Mouse (Mus musculus) forebrain, embryonic 16.5 days (tissue): Measurements from ENCODE around the gene Cntrob. TPM values are rescaled to one million over a fixed set of nuclear protein-coding genes. Genes with fewer than 3 reads are reported as not detected.

Experiments used
- ATAC-seq: fragments of 200-750 bp; cut with Nextera tagmentation; 2 replicates; pipeline ENCODE4 v1.8.0; 2017; ENCODE audit warnings: mild to moderate bottlenecking, moderate library complexity
- H3K27ac ChIP-seq: fragments of 300-500 bp; sonication (generic); 2 replicates; pipeline ENCODE4 v1.5.1; 2014; ENCODE audit warnings: low read length, control low read depth
- H3K27me3 ChIP-seq: fragments of 300-500 bp; sonication (generic); replicated peaks from 2 replicates; pipeline ENCODE4 v1.6.1; 2014; ENCODE audit warnings: low read length; ENCODE audit not compliant: control insufficient read depth, insufficient read depth
- H3K36me3 ChIP-seq: fragments of 300-500 bp; sonication (generic); 2 replicates; pipeline ENCODE4 v1.6.1; 2014; ENCODE audit not compliant: control insufficient read depth, insufficient read depth
- H3K4me1 ChIP-seq: fragments of 300-500 bp; sonication (generic); replicated peaks from 2 replicates; pipeline ENCODE4 v1.6.1; 2014; ENCODE audit warnings: low read length; ENCODE audit not compliant: control insufficient read depth, insufficient read depth
- H3K4me2 ChIP-seq: fragments of 300-500 bp; sonication (generic); 2 replicates; pipeline ENCODE4 v1.6.1; 2014; ENCODE audit warnings: mild to moderate bottlenecking, low read length, control low read depth
- H3K4me3 ChIP-seq: fragments of 300-500 bp; sonication (generic); replicated peaks from 2 replicates; pipeline ENCODE4 v1.5.1; 2014; ENCODE audit warnings: mild to moderate bottlenecking, low read length, control low read depth
- H3K9ac ChIP-seq: fragments of 300-500 bp; sonication (generic); replicated peaks from 2 replicates; pipeline ENCODE4 v1.6.1; 2014; ENCODE audit warnings: low read depth, low read length, control low read depth
- H3K9me3 ChIP-seq: fragments of 300-500 bp; sonication (generic); 2 replicates; pipeline ENCODE4 v1.6.1; 2016; ENCODE audit warnings: low read length; ENCODE audit not compliant: control insufficient read depth
- WGBS: fragments of 180-500 bp; shearing (Covaris S2); extraction: QIAGEN DNeasy Blood & Tissue Kit; methylation state at CpG from one replicate; pipeline ENCODE4 v1.1.7; 2014; 5-methylcytosine and 5-hydroxymethylcytosine counted together
- polyA plus RNA-seq: library from polyadenylated mRNA; unstranded; fragments of >200 nt; fragmentation: Nextera tagmentation; extraction: Ambion mirVana; gene quantifications from 2 replicates; pipeline ENCODE4 v1.2.1, GENCODE M21; 2015

The Cntrob gene
- polyA plus RNA-seq, 1 experiment from 2014 or later = 31.0 TPM

DNA sequence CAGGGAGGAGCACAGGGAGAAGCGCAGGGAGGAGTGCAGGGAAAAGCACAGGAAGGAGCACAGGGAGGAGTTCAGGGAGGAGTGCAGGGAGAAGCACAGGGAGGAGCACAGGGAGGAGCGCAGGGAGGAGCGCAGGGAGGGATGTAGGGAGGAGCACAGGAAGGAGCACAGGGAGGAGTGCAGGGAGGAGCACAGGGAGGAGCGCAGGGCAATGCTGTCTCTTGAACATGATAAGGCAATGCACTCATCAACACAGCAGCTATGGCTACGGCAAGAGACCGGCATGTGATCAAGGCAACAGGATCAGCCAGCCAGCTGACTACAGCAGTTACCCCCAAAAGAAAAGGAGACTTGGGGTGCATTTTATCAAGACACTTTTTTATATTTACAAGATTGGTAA lies 7.2 kb downstream of the Cntrob start:
- Histone ChIP-seq H3K4me2 (no peak overlapping the region), H3K36me3 (peaks cover 16% of the 10 kb centered on the region), H3K9me3 (no peaks in the 10 kb centered on the region), H3K9ac (no peak overlapping the region), H3K4me1 (0 out of 2 replicates have a peak, but pooled peaks cover 4% of the 10 kb centered on the region), H3K27ac (no peak overlapping the region), H3K4me3 (no peak overlapping the region), H3K27me3 (no peaks in the 10 kb centered on the region)
- ATAC-seq = no peak
- 98% methylated on average over 6 of the region's 6 CpGs for WGBS

DNA sequence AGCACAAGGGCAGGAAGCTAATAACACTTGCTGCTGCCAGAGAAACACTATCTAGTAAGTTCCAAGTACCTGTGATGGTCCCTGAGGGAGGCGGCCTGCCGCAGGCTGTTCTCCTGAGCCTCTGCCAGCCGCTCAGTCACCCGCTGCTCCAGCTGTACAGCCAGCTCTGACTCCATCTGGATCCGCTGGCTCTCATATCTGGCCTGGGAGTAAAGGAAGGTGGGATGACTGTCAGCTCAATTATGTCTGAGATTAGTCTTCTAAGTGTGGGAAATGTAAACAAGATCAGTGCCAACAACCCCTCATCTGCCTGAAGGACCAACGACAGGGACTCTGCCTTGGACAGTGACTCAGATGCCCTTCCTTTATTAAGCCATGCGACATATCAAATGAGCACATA lies 12.3 kb downstream of the Cntrob start:
- H3K36me3 ChIP-seq = peaks cover 31% of the 10 kb centered on the region

DNA sequence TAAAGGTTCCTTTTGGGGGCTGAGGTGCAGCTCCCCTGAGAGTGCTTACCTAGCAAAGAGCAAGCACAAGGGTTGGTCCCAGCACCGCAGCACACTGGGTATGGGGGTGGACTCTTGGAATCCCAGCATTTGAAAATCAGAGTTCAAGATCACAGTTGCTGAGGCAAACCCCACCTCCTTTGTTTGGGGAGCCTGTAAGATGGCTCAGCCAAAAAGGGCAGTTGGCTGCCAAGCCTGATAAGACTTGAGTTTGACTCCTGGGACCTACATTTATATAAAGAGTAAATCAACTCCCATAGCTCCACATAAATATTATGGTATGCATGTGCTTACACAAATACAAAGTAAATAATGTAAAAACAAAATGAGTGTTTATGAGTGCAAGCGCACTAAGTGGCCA lies 17.5 kb downstream of the Cntrob start:
- no peaks in the 10 kb centered on the region for H3K4me1 ChIP-seq
- H3K27ac ChIP-seq = no peak overlapping the region
- no peak overlapping the region for H3K9ac ChIP-seq
- no peaks in the 10 kb centered on the region for H3K27me3 ChIP-seq
- no peak for ATAC-seq
- no peaks in the 10 kb centered on the region for H3K9me3 ChIP-seq
- peaks cover 41% of the 10 kb centered on the region for H3K36me3 ChIP-seq
- H3K4me2 ChIP-seq = no peak overlapping the region
- WGBS = 96% methylated on average over 2 of the region's 2 CpGs
- no peak overlapping the region for H3K4me3 ChIP-seq

More for the DNA sequence above, 12.3 kb downstream of the Cntrob start:
- Histone ChIP-seq H3K4me2 (no peak overlapping the region), H3K9me3 (no peaks in the 10 kb centered on the region), H3K9ac (no peak overlapping the region), H3K4me1 (no peaks in the 10 kb centered on the region), H3K27ac (no peak overlapping the region), H3K27me3 (no peaks in the 10 kb centered on the region), H3K4me3 (no peak overlapping the region)
- no peak for ATAC-seq
- 74% methylated on average over 7 of the region's 7 CpGs for WGBS

DNA sequence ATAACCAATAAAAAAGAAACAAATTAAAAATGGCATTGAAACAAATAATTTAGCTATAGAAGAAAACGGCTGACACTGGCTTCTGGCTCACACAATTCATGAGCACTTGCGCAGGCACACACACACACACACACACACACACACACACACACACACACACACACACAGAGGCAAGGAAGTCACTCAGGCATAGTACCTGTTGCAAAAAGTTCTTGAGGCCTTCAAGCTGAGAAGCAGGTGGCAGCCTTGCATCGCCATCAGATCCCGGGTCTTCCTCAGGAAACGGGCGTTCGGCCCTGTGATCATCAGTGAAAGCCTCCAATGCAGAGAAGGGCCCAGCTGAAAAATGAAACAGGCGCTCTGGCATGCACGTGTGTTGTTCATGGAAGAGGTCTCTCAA lies 18.3 kb downstream of the Cntrob start:
- peaks cover 33% of the 10 kb centered on the region for H3K36me3 ChIP-seq
- no peaks in the 10 kb centered on the region for H3K9me3 ChIP-seq
- H3K4me1 ChIP-seq = no peaks in the 10 kb centered on the region
- H3K27me3 ChIP-seq = no peaks in the 10 kb centered on the region
- H3K9ac ChIP-seq = no peak overlapping the region
- H3K27ac ChIP-seq = no peak overlapping the region
- H3K4me2 ChIP-seq = no peak overlapping the region
- ATAC-seq = no peak
- WGBS = 94% methylated on average over 9 of the region's 9 CpGs
- no peak overlapping the region for H3K4me3 ChIP-seq

DNA sequence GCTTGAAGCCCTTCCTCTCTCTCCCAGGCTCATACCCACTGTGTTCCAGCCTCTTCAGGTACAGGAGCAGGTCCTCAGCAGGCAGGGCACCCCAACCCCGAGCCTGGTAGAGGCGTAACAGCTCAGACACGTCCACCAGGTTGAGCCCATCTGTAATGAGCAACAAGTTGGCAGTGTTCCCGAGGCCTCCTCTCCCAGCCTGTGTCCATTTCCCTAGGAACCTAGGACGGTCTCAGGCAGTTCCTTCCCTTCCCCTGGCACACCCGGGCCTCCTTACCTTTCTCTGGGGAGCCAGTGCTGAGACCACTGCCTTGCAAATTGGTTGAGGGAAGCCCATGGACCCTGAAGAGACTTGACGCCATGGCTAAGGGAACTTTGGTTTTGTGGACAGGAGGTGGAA lies 20.8 kb downstream of the Cntrob start:
- ATAC-seq = no peak
- peaks cover 21% of the 10 kb centered on the region for H3K36me3 ChIP-seq
- H3K27me3 ChIP-seq = no peaks in the 10 kb centered on the region
- no peak overlapping the region for H3K9ac ChIP-seq
- no peaks in the 10 kb centered on the region for H3K4me1 ChIP-seq
- H3K4me3 ChIP-seq = no peak overlapping the region
- H3K27ac ChIP-seq = no peak overlapping the region
- 74% methylated on average over 7 of the region's 7 CpGs for WGBS
- H3K9me3 ChIP-seq = no peaks in the 10 kb centered on the region
- no peak overlapping the region for H3K4me2 ChIP-seq

DNA sequence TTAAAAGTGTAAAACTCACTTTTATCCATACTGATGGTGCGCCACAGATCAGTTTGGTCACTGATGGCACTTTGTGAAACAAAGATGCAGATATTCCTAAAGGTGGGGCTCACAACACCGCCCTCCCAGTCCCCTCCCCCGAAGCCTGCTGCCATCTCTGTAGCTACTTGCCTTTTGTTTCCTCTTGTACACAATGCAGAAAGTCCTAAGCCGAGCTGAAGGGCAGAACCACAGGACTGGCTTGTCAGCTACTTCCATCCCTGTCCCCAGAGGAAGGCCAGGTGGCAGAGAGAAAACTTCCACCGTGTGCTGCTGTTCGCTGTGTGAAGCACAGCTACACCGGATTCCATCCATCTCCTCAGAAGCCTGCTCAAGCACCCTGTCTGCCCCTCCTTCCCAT lies 25.3 kb downstream of the Cntrob start:
- no peak for ATAC-seq
- H3K4me1 ChIP-seq = no peaks in the 10 kb centered on the region
- no peaks in the 10 kb centered on the region for H3K27me3 ChIP-seq
- H3K27ac ChIP-seq = no peak overlapping the region
- H3K9me3 ChIP-seq = no peaks in the 10 kb centered on the region
- peaks cover 8% of the 10 kb centered on the region for H3K36me3 ChIP-seq
- no peak overlapping the region for H3K4me3 ChIP-seq
- no peak overlapping the region for H3K4me2 ChIP-seq
- H3K9ac ChIP-seq = no peak overlapping the region
- 59% methylated on average over 7 of the region's 7 CpGs for WGBS

DNA sequence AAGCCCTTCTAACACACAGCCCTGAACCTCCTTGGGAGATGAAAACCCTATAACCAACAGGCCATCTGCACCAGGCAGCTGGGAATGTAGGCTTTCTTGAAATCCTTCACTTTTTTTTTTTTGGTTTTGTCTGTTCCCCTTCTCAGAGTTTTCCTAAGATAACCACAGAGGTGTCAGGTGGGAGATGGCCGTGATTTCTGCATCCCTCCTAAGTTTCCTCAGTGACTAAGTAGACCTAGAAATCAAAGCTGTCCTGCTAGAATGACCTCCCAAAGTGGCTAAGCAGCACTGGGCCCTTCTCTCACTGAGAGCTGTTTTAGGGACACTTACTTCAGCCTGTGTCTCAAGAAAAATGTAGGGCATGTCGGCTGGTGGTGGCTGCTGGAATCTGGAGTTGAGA lies 25.8 kb downstream of the Cntrob start:
- peaks cover 8% of the 10 kb centered on the region for H3K36me3 ChIP-seq
- no peaks in the 10 kb centered on the region for H3K27me3 ChIP-seq
- no peaks in the 10 kb centered on the region for H3K9me3 ChIP-seq
- no peak overlapping the region for H3K4me2 ChIP-seq
- ATAC-seq = no peak
- H3K9ac ChIP-seq = no peak overlapping the region
- no peak overlapping the region for H3K4me3 ChIP-seq
- H3K4me1 ChIP-seq = no peaks in the 10 kb centered on the region
- 81% methylated on average over 2 of the region's 2 CpGs for WGBS
- H3K27ac ChIP-seq = no peak overlapping the region

DNA sequence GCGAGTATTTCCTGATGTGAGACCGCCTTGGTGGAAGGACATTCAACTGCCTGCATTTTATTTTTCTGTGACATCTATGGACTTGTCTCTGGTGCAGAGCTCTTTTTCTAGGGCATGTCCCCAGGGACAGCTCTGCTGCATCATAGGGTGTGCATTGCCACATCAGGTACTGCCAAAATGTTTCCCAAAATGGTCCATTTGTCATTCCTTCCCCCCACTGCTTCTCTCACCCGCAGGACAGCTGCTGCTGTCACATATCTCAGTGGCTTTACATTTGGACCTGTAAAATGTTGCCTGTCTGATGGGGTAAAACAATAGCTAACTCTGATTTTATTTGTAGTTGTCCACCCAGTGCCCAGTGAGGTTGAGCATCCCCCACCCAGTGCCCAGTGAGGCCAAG lies 28.3 kb downstream of the Cntrob start:
- Histone ChIP-seq H3K36me3 (peaks cover 3% of the 10 kb centered on the region), H3K9ac (no peak overlapping the region), H3K4me2 (no peak overlapping the region), H3K27ac (no peak overlapping the region), H3K4me3 (no peak overlapping the region), H3K4me1 (no peaks in the 10 kb centered on the region), H3K9me3 (no peaks in the 10 kb centered on the region), H3K27me3 (no peaks in the 10 kb centered on the region)
- no peak for ATAC-seq
- WGBS = 95% methylated on average over 3 of the region's 3 CpGs

DNA sequence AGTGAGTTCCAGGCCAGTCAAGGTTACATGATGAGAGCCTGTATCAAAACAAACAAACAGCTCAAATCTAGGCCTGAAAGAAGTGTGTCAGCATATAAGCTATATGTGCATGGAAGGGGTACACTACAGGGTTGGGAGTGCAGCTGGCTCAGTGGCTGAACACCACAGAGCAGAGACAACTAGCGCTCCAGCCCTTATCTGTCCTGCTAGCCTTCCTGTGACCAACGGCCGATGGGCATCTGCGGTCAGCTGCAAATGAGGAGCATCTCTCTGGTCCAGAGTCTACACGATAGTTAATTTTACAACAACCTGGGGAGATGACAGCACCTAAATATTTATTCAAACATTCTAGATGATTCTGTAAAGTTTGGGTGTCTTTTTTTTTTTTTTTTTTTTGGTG lies 32.5 kb downstream of the Cntrob start:
- WGBS = 98% methylated on average over 5 of the region's 5 CpGs
- Histone ChIP-seq H3K36me3 (no peaks in the 10 kb centered on the region), H3K4me3 (no peak overlapping the region), H3K4me1 (no peaks in the 10 kb centered on the region), H3K9ac (no peak overlapping the region), H3K27me3 (no peaks in the 10 kb centered on the region), H3K27ac (no peak overlapping the region), H3K4me2 (no peak overlapping the region), H3K9me3 (no peaks in the 10 kb centered on the region)
- ATAC-seq = no peak

DNA sequence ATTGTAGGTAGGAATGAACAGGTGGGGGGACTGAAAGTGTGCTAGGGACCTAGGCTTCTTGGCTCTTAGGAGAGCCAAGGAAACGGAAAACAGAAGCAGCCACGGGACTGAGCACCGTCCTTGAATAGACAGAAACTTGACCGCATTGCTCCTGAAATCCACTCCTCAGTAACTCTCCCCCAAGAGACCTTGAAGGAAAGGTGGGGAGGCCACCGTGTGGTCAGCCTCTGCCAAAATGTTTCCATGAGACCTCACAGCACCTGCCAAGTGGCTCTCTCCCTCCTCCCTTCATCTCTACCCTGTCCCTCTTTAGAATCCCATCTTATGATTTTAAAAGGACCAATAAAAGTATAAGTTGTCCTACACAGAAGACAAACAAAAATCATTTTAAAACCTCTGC lies 46.3 kb downstream of the Cntrob start:
- H3K36me3 ChIP-seq = no peaks in the 10 kb centered on the region
- 73% methylated on average over 5 of the region's 5 CpGs for WGBS
- H3K9ac ChIP-seq = no peak overlapping the region
- no peaks in the 10 kb centered on the region for H3K9me3 ChIP-seq
- H3K27me3 ChIP-seq = no peaks in the 10 kb centered on the region
- no peak overlapping the region for H3K4me2 ChIP-seq
- no peaks in the 10 kb centered on the region for H3K4me1 ChIP-seq
- ATAC-seq = no peak
- no peak overlapping the region for H3K27ac ChIP-seq
- no peak overlapping the region for H3K4me3 ChIP-seq
